Mouse (Mus musculus) lung, postnatal 10 days (tissue): ENCODE data around the gene Arvcf.

ENCODE experiments used
- DNase-seq: peaks from one replicate; pipeline ENCODE4 v3.0.0; 2021

The Arvcf gene

DNA sequence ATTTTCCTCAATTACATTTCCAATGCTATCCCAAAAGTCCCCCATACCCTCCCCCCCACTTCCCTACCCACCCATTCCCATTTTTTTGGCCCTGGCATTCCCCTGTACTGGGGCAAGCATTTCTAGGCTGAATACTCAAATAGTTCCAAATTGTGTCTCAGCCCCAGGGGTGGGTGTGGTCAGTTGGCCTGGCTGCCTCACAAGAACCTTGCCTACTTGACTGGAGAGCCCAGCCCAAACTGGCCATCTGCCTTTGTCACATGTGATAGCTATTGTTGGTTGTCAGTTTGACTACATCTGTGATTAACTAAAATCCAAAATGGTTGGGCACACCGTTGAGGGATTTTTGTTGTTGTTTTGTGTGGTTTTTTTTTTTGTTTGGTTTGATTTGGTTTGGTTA, 9.0 kb downstream of the Arvcf start:
- DNase-seq, result no peak

GRCm38 (mm10) chr16:18357977-18358376, 10.0 kb downstream of the Arvcf start:
- DNase-seq, result no peak

GRCm38 (mm10) chr16:18360151-18360805, 12.3 kb downstream of the Arvcf start:
- peak; percentile 38 for DNase-seq

GRCm38 (mm10) chr16:18362948-18363347, 15.0 kb downstream of the Arvcf start:
- no peak for DNase-seq

DNA sequence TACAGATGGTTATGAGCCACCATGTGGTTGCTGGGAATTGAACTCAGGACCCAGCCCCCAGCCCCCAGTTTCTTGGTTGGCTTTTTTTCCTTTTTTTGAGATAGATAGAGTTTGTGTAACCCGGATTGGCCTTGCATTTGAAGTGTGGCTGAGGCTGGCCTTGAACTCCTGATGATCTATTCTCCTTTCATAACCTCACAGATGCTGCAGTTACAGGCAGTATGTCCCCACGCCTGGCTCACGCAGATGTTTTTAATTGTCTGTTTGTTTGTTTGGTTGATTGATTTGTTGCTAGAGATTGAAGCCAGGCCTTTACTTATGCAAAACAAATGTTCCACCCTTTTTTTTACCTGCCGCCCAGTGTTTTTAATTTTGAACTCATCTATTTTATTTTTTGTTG, 18.9 kb downstream of the Arvcf start:
- no peak for DNase-seq

- no peak for DNase-seq
Measured at GRCm38 (mm10) chr16:18370197-18370596, 22.2 kb downstream of the Arvcf start.

DNA sequence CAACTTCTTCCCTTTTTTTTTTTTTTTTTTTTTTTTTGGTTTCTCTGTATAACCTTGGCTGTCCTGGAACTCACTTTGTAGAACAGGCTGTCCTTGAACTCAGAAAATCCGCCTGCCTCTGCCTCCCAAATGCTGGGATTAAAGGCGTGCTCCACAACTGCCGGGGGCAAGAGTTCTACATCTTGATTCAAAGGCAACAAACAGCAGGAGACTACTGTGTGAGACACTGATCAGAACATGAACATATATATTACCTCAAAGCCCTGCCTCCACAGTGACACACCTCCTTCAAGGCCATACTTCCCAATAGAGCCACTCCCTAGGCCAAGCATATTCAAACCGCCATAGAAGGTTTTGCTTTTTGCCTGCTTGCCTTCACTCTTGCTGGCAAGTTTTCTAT, 25.6 kb downstream of the Arvcf start:
- no peak for DNase-seq

- no peak for DNase-seq
Measured at GRCm38 (mm10) chr16:18376297-18376954, 28.4 kb downstream of the Arvcf start.

- no peak for DNase-seq
Measured at GRCm38 (mm10) chr16:18377203-18377602, 29.2 kb downstream of the Arvcf start.

GRCm38 (mm10) chr16:18378489-18378888, 30.5 kb downstream of the Arvcf start:
- no peak for DNase-seq

- no peak for DNase-seq
Measured at GRCm38 (mm10) chr16:18379338-18380001, 31.5 kb downstream of the Arvcf start.

DNA sequence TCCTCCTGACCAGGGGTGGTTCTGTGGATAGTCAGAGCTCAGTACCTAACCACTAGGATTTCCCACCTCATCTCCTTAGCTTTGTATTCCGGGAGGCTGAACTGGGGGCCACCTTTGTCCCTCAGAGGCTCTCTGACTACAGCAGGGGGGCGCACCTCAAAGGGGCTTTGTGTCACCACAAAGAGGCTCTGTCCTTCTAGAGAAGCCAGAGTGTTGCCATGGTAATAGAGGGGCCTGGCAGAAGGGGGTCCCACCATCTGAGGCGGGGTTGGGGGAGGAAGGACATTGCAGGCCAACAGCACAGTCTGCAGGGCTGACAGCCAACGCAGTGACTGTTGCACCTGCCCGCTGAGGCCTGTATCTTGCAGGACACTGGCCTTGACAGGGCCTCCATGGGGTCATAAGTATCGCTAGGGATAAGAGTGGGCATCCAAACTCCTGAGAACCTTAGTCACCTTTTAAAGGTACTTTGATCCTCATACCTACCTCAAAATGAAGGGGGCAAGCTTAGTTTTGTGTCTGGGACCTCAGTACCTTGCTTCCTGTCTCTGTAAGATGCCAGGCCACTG, 32.6 kb downstream of the Arvcf start:
- DNase-seq, result no peak

GRCm38 (mm10) chr16:18381621-18382258, 33.8 kb downstream of the Arvcf start:
- DNase-seq, result peak; percentile 55

GRCm38 (mm10) chr16:18383045-18383726, 35.2 kb downstream of the Arvcf start:
- peak; percentile 56 for DNase-seq

DNA sequence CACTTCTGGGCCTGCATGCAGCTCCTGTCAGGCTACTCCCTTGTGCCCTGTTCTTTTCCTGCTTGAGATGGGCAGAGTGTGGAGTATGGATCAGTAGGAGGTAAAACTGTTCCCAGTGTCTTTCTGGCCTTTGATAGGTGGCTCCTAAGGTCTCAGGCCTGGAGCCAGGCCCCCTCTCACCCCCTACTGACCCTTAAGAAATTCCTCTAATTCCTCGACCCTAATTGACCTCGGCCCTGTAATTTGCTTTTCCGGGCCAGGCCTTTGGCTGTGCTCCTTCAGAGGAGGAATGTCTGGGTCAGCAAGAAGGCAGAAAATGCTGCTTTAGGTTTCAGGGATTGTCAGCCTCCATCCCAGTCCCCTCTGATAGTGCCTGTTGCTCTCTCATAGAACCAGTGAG, 35.8 kb downstream of the Arvcf start:
- DNase-seq, result peak; percentile 55

DNA sequence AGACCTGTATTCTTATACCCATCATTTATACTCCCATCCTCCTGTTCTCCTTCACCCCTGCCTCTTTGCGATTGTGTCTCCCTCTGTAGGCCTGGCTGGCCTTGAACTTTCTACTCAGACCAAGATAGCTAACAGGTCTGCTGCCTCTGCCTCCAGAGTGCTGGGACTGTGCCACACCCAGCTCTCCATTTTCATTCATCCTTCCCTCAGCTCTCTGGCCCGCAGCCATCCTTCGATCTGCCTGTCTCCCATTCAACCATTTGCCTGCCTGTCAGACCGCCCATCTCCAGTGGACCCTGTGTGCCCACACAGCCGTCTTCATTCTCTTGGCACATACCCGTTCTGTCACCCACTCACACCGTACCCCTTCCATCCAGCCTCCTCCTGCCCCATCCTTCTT, 36.2 kb downstream of the Arvcf start:
- no peak for DNase-seq

DNA sequence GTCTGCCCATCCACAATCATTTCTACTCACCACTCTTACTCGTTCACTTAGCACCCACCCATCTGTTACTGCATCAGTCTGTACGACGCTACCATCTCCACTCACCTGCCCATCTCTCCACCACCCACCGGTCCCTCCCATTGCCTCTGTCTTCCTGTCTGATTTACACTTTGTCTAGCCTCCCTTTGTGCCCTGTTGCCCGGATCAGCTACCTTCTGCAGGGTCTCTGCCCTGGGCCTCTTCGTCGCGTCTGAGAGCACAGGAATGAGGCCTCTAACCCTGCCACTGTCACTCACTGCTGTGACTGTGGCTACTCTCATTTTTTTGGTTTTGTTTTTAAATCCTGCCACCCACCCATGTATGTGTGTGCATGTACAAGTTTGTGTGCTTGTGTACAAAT, 36.7 kb downstream of the Arvcf start:
- DNase-seq, result no peak

GRCm38 (mm10) chr16:18385411-18385810, 37.4 kb downstream of the Arvcf start:
- no peak for DNase-seq

- peak; percentile 63 for DNase-seq
Measured at GRCm38 (mm10) chr16:18386451-18386850, 38.5 kb downstream of the Arvcf start.

GRCm38 (mm10) chr16:18386972-18387371, 39.0 kb downstream of the Arvcf start:
- no peak for DNase-seq

DNA sequence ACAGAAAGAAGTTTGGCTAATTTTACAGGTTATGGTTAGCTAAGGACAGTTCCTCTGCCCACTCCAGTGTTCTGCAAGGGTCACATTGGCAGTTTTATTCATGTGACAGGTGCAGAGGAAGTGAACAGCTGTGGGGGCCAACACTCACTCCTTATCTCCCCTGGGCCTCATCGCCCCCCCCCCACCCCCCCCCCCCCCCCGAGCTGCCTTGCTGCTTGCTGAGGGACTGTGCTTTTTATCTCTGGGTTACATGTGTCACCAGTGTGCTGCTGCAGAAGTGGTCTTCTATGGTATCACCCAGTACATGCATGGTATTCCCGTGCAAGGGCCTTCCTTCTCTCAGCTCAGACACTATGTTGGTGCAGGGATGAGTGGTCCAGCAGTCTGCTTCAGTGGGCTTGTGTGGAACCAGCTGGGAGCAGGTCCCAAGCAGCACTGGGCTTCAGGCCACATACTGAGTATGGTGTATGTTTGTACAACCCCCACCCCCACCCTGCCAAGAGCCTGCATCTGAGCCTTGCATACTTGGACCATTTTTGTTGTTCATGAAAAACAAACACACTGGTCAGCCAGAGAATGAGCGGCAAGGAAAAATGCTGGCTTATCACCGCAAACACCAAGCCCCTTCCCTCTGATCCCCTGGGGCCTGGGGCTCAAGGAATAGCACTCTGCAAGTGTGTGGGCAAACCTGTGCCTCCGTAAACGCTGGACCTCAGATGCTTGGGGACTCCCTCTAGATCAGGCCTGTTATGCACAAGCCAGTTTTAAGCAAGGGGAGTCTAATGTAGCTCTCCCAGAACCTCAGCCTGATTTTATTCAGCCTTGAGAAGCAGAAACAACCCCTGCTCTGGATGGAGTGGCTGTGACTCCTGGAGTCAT, 40.0 kb downstream of the Arvcf start:
- DNase-seq, result peak; percentile 48
